Mouse (Mus musculus): ENCODE measurements at regions not wholly inside any gene's neighbourhood (a gene's known extent, or its start where the extent isn't known, plus 50 kb on each side); places are given as distances from the start of the nearest gene placed in this dataset.

- 62% methylated on average over 5 of the region's 5 CpGs for WGBS (ENCODE audit: insufficient replicate concordance)
- Histone ChIP-seq H3K27ac (ENCODE audit: low read depth, low read length) (peak overlapping the region; percentile 24; the same call in 1 of the 2 replicates), H3K4me2 (no peak overlapping the region), H3K9ac (ENCODE audit: low read depth, low read length) (no peak overlapping the region), H3K9me3 (replicated peaks; ENCODE audit: control insufficient read depth, low read length) (no peaks in the 10 kb centered on the region), H3K4me1 (ENCODE audit: control insufficient read depth, insufficient read depth, low read length) (peaks cover 4% of the 10 kb centered on the region; the same call in 1 of the 2 replicates), H3K27me3 (ENCODE audit: control insufficient read depth, insufficient read depth, low read length) (no peaks in the 10 kb centered on the region), H3K36me3 (ENCODE audit: control insufficient read depth, insufficient read depth, low read length) (no peaks in the 10 kb centered on the region), H3K4me3 (ENCODE audit: low read depth, low read length) (no peak overlapping the region)
- ATAC-seq (replicated peaks; ENCODE audit: insufficient number of reproducible peaks, low FRiP score, low TSS enrichment), result no peak
Observed at GRCm38 (mm10) chr3:115801581-115802200, 85.9 kb upstream of the Dph5 start.

- Histone ChIP-seq H3K9me3 (replicated peaks; ENCODE audit: control insufficient read depth, low read length) (no peaks in the 10 kb centered on the region), H3K4me1 (ENCODE audit: control insufficient read depth, insufficient read depth, low read length) (peaks cover 4% of the 10 kb centered on the region; the same call in 1 of the 2 replicates), H3K27me3 (ENCODE audit: control insufficient read depth, insufficient read depth, low read length) (no peaks in the 10 kb centered on the region), H3K4me2 (no peak overlapping the region), H3K36me3 (ENCODE audit: control insufficient read depth, insufficient read depth, low read length) (no peaks in the 10 kb centered on the region), H3K27ac (ENCODE audit: low read depth, low read length) (no peak overlapping the region), H3K4me3 (ENCODE audit: low read depth, low read length) (no peak overlapping the region), H3K9ac (ENCODE audit: low read depth, low read length) (no peak overlapping the region)
- ATAC-seq (replicated peaks; ENCODE audit: insufficient number of reproducible peaks, low FRiP score, low TSS enrichment), result no peak
- WGBS (ENCODE audit: insufficient replicate concordance), result 70% methylated on average over 3 of the region's 3 CpGs
Observed at GRCm38 (mm10) chr3:115804616-115805015, 83.0 kb upstream of the Dph5 start.

DNA sequence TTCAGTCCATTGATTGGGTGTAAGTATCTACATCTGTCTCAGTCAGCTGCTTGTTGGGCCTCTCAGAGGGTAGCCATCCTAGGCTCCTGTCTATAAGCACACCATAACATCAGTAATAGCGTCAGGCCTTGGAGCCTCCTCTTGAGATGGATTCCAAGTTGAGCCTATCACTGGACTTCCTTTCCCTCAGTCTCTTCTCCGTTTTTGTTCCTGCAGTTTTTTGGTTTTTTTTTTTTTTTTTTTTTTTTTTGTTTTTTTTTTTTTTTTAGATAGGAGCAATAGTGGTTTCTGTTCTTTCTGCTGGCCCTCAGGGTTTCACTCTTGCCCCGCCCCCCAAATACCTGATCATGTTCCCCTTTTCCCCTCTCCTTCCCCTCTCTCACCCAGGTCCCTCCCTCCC is 80.6 kb upstream of the Dph5 start:
- WGBS (ENCODE audit: insufficient replicate concordance), result 63% methylated on average over 3 of the region's 3 CpGs
- H3K27me3 ChIP-seq (ENCODE audit: control insufficient read depth, insufficient read depth, low read length), result no peaks in the 10 kb centered on the region
- no peak overlapping the region for H3K4me3 ChIP-seq (ENCODE audit: low read depth, low read length)
- H3K4me2 ChIP-seq, result no peak overlapping the region
- no peaks in the 10 kb centered on the region for H3K9me3 ChIP-seq (replicated peaks; ENCODE audit: control insufficient read depth, low read length)
- peaks cover 4% of the 10 kb centered on the region; the same call in 1 of the 2 replicates for H3K4me1 ChIP-seq (ENCODE audit: control insufficient read depth, insufficient read depth, low read length)
- no peak overlapping the region for H3K27ac ChIP-seq (ENCODE audit: low read depth, low read length)
- H3K36me3 ChIP-seq (ENCODE audit: control insufficient read depth, insufficient read depth, low read length), result no peaks in the 10 kb centered on the region
- no peak for ATAC-seq (replicated peaks; ENCODE audit: insufficient number of reproducible peaks, low FRiP score, low TSS enrichment)
- no peak overlapping the region for H3K9ac ChIP-seq (ENCODE audit: low read depth, low read length)

DNA sequence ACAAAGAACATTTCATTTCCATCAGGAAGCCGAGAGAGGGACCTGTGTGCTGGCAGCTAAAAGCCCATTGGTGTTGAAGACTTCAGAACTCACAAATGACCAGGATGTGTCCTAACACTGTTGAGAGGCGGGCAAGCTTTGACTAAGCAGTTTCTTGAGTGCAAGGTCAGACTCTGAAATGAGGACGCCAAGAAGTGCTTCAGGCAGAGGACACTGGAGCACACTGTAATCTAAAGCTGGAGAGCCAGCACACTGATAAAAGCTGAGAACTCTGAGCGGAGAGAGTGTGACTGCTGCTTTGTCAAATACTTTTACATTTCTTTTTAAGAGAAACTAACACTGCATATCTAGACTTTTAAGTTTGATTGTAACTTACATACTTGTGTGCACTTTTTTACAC is 72.5 kb upstream of the Dph5 start:
- 17% methylated on average over 4 of the region's 4 CpGs for WGBS (ENCODE audit: insufficient replicate concordance)
- ATAC-seq (replicated peaks; ENCODE audit: insufficient number of reproducible peaks, low FRiP score, low TSS enrichment), result peak; percentile 19; the same call in 1 of the 2 replicates
- Histone ChIP-seq H3K4me2 (peak overlapping the region; percentile 22), H3K36me3 (ENCODE audit: control insufficient read depth, insufficient read depth, low read length) (no peaks in the 10 kb centered on the region), H3K9ac (ENCODE audit: low read depth, low read length) (no peak overlapping the region), H3K4me3 (ENCODE audit: low read depth, low read length) (no peak overlapping the region), H3K27me3 (ENCODE audit: control insufficient read depth, insufficient read depth, low read length) (no peaks in the 10 kb centered on the region), H3K27ac (ENCODE audit: low read depth, low read length) (peak overlapping the region; percentile 82), H3K9me3 (replicated peaks; ENCODE audit: control insufficient read depth, low read length) (no peaks in the 10 kb centered on the region), H3K4me1 (ENCODE audit: control insufficient read depth, insufficient read depth, low read length) (peaks cover 31% of the 10 kb centered on the region)

- Histone ChIP-seq H3K27me3 (ENCODE audit: control insufficient read depth, insufficient read depth, low read length) (no peaks in the 10 kb centered on the region), H3K4me1 (ENCODE audit: control insufficient read depth, insufficient read depth, low read length) (peaks cover 36% of the 10 kb centered on the region), H3K4me2 (peak overlapping the region; percentile 22), H3K9ac (ENCODE audit: low read depth, low read length) (no peak overlapping the region), H3K36me3 (ENCODE audit: control insufficient read depth, insufficient read depth, low read length) (no peaks in the 10 kb centered on the region), H3K27ac (ENCODE audit: low read depth, low read length) (peak overlapping the region; percentile 82), H3K4me3 (ENCODE audit: low read depth, low read length) (no peak overlapping the region), H3K9me3 (replicated peaks; ENCODE audit: control insufficient read depth, low read length) (no peaks in the 10 kb centered on the region)
- ATAC-seq (replicated peaks; ENCODE audit: insufficient number of reproducible peaks, low FRiP score, low TSS enrichment), result no peak
- WGBS (ENCODE audit: insufficient replicate concordance), result 40% methylated on average over 12 of the region's 12 CpGs
Observed at GRCm38 (mm10) chr3:115815571-115816156, 72.0 kb upstream of the Dph5 start.

- Histone ChIP-seq H3K9me3 (replicated peaks; ENCODE audit: control insufficient read depth, low read length) (no peaks in the 10 kb centered on the region), H3K27ac (ENCODE audit: low read depth, low read length) (peak overlapping the region; percentile 82; the same call in 1 of the 2 replicates), H3K9ac (ENCODE audit: low read depth, low read length) (no peak overlapping the region), H3K4me3 (ENCODE audit: low read depth, low read length) (no peak overlapping the region), H3K4me1 (ENCODE audit: control insufficient read depth, insufficient read depth, low read length) (peaks cover 39% of the 10 kb centered on the region), H3K27me3 (ENCODE audit: control insufficient read depth, insufficient read depth, low read length) (no peaks in the 10 kb centered on the region), H3K36me3 (ENCODE audit: control insufficient read depth, insufficient read depth, low read length) (no peaks in the 10 kb centered on the region), H3K4me2 (no peak overlapping the region)
- ATAC-seq (replicated peaks; ENCODE audit: insufficient number of reproducible peaks, low FRiP score, low TSS enrichment), result no peak
- WGBS (ENCODE audit: insufficient replicate concordance), result 66% methylated on average over 6 of the region's 6 CpGs
Observed at GRCm38 (mm10) chr3:115816328-115817160, 71.1 kb upstream of the Dph5 start.

GRCm38 (mm10) chr3:115817771-115818170 is 69.9 kb upstream of the Dph5 start:
- H3K4me1 ChIP-seq (ENCODE audit: control insufficient read depth, insufficient read depth, low read length), result peaks cover 42% of the 10 kb centered on the region
- no peaks in the 10 kb centered on the region for H3K27me3 ChIP-seq (ENCODE audit: control insufficient read depth, insufficient read depth, low read length)
- no peak overlapping the region for H3K27ac ChIP-seq (ENCODE audit: low read depth, low read length)
- H3K4me2 ChIP-seq, result no peak overlapping the region
- H3K36me3 ChIP-seq (ENCODE audit: control insufficient read depth, insufficient read depth, low read length), result no peaks in the 10 kb centered on the region
- H3K9ac ChIP-seq (ENCODE audit: low read depth, low read length), result no peak overlapping the region
- ATAC-seq (replicated peaks; ENCODE audit: insufficient number of reproducible peaks, low FRiP score, low TSS enrichment), result no peak
- no peaks in the 10 kb centered on the region for H3K9me3 ChIP-seq (replicated peaks; ENCODE audit: control insufficient read depth, low read length)
- 93% methylated on average over 5 of the region's 5 CpGs for WGBS (ENCODE audit: insufficient replicate concordance)
- H3K4me3 ChIP-seq (ENCODE audit: low read depth, low read length), result no peak overlapping the region

DNA sequence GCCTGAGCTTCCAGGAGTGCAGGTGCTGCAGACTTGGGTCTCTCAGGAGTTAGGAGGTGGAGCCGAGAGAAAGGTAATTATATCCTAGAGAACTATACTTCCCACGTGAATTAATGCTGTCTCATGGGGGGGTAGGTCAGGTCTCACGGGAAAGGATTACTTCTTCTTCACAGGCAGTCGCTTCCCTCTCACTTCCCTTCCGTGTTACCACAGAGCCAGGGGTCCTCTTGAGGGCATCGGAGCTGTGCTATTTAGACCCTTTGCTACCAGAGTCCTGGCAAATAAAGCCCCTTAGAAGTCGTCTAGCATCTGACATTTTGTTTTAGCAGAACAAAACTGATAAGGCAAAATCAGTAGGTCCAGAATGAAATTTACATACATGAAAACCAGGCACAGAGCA is 68.9 kb upstream of the Dph5 start:
- Histone ChIP-seq H3K27me3 (ENCODE audit: control insufficient read depth, insufficient read depth, low read length) (no peaks in the 10 kb centered on the region), H3K36me3 (ENCODE audit: control insufficient read depth, insufficient read depth, low read length) (no peaks in the 10 kb centered on the region), H3K4me2 (no peak overlapping the region), H3K27ac (ENCODE audit: low read depth, low read length) (peak overlapping the region; percentile 73; the same call in 1 of the 2 replicates), H3K4me1 (ENCODE audit: control insufficient read depth, insufficient read depth, low read length) (peaks cover 42% of the 10 kb centered on the region), H3K9me3 (replicated peaks; ENCODE audit: control insufficient read depth, low read length) (no peaks in the 10 kb centered on the region), H3K4me3 (ENCODE audit: low read depth, low read length) (no peak overlapping the region), H3K9ac (ENCODE audit: low read depth, low read length) (no peak overlapping the region)
- WGBS (ENCODE audit: insufficient replicate concordance), result 50% methylated on average over 7 of the region's 7 CpGs
- ATAC-seq (replicated peaks; ENCODE audit: insufficient number of reproducible peaks, low FRiP score, low TSS enrichment), result no peak

All from heart, embryonic 11.5 days (tissue).